Mouse (Mus musculus) embryonic facial prominence, embryonic 10.5 days (tissue): ENCODE results near the gene Etl4. TPM values are rescaled to one million over a fixed set of nuclear protein-coding genes. Genes with fewer than 3 reads are reported as not detected.
A peak's percentile ranks its signal among the peaks of the same experiment; 100 is the strongest.
"Not testable (repeated sequence)": the region's sequence is repeated elsewhere in the genome, so short reads cannot be mapped to it uniquely, and the experiment has no call there.

Experiments
- DNase-seq: peaks from one replicate; pipeline ENCODE4 v3.0.0-alpha.2; 2017; ENCODE audit warnings: low spot score
- H3K27ac ChIP-seq: fragments of 300-500 bp; sonication (generic); replicated peaks from 2 replicates; pipeline ENCODE4 v1.5.1; 2016; ENCODE audit warnings: mild to moderate bottlenecking
- H3K27me3 ChIP-seq: fragments of 300-500 bp; sonication (generic); replicated peaks from 2 replicates; pipeline ENCODE4 v1.6.1; 2016; ENCODE audit warnings: low read depth, mild to moderate bottlenecking; ENCODE audit not compliant: poor library complexity, severe bottlenecking
- H3K36me3 ChIP-seq: fragments of 300-500 bp; sonication (generic); replicated peaks from 2 replicates; pipeline ENCODE4 v1.6.1; 2016; ENCODE audit warnings: mild to moderate bottlenecking, moderate library complexity
- H3K4me1 ChIP-seq: fragments of 300-500 bp; sonication (generic); 2 replicates; pipeline ENCODE4 v1.6.1; 2016
- H3K4me3 ChIP-seq: fragments of 300-500 bp; sonication (generic); 2 replicates; pipeline ENCODE4 v1.5.1; 2016; ENCODE audit warnings: mild to moderate bottlenecking, moderate library complexity
- H3K9me3 ChIP-seq: fragments of 300-500 bp; sonication (generic); 2 replicates; pipeline ENCODE4 v1.6.1; 2016; ENCODE audit warnings: mild to moderate bottlenecking
- WGBS: fragments of 180-500 bp; shearing (Covaris S2); methylation state at CpG from one replicate; pipeline ENCODE4 v1.1.7; 2016; 5-methylcytosine and 5-hydroxymethylcytosine counted together
- polyA plus RNA-seq: library from polyadenylated mRNA; unstranded; fragments of >200 nt; fragmentation: Nextera tagmentation; extraction: Ambion mirVana; gene quantifications from 2 replicates; pipeline ENCODE4 v1.2.1, GENCODE M21; 2016

Gene Etl4
- polyA plus RNA-seq, 1 experiment from 2014 or later: 26.1 TPM

- not testable (repeated sequence) for H3K27me3 ChIP-seq, H3K36me3 ChIP-seq, H3K4me1 ChIP-seq, DNase-seq, H3K4me3 ChIP-seq, H3K9me3 ChIP-seq, H3K27ac ChIP-seq
- WGBS: 85% methylated on average over 3 of the region's 3 CpGs
Measured at GRCm38 (mm10) chr2:20177236-20177635, 267.7 kb downstream of the Etl4 start.

GRCm38 (mm10) chr2:20180561-20180960, 271.0 kb downstream of the Etl4 start:
- not testable (repeated sequence) for DNase-seq, H3K9me3 ChIP-seq, H3K27me3 ChIP-seq, H3K4me1 ChIP-seq, H3K27ac ChIP-seq, H3K4me3 ChIP-seq, H3K36me3 ChIP-seq
- WGBS: 94% methylated on average over 5 of the region's 5 CpGs

- not testable (repeated sequence) for DNase-seq, H3K4me3 ChIP-seq, H3K27ac ChIP-seq, H3K27me3 ChIP-seq, H3K9me3 ChIP-seq, H3K4me1 ChIP-seq, H3K36me3 ChIP-seq
- 84% methylated on average over 7 of the region's 7 CpGs for WGBS
Measured at GRCm38 (mm10) chr2:20187223-20187622, 277.6 kb downstream of the Etl4 start.

GRCm38 (mm10) chr2:20203011-20203410, 293.4 kb downstream of the Etl4 start:
- Histone ChIP-seq H3K27ac (no peak overlapping the region), H3K4me3 (no peak overlapping the region), H3K9me3 (no peaks in the 10 kb centered on the region), H3K36me3 (no peaks in the 10 kb centered on the region), H3K4me1 (no peaks in the 10 kb centered on the region), H3K27me3 (no peaks in the 10 kb centered on the region)
- DNase-seq: no peak
- WGBS: 89% methylated on average over 7 of the region's 7 CpGs

GRCm38 (mm10) chr2:20206647-20207046, 297.1 kb downstream of the Etl4 start:
- H3K36me3 ChIP-seq: no peaks in the 10 kb centered on the region
- no peak for DNase-seq
- H3K4me3 ChIP-seq: no peak overlapping the region
- H3K27ac ChIP-seq: no peak overlapping the region
- 73% methylated on average over 1 of the region's 1 CpGs for WGBS
- H3K9me3 ChIP-seq: no peaks in the 10 kb centered on the region
- H3K4me1 ChIP-seq: no peaks in the 10 kb centered on the region
- no peaks in the 10 kb centered on the region for H3K27me3 ChIP-seq

GRCm38 (mm10) chr2:20208683-20209194, 299.2 kb downstream of the Etl4 start:
- no peaks in the 10 kb centered on the region for H3K36me3 ChIP-seq
- no peaks in the 10 kb centered on the region for H3K4me1 ChIP-seq
- no peaks in the 10 kb centered on the region for H3K27me3 ChIP-seq
- H3K9me3 ChIP-seq: no peaks in the 10 kb centered on the region
- DNase-seq: no peak
- H3K4me3 ChIP-seq: no peak overlapping the region
- WGBS: 84% methylated on average over 3 of the region's 3 CpGs
- H3K27ac ChIP-seq: no peak overlapping the region

GRCm38 (mm10) chr2:20209359-20209758, 299.8 kb downstream of the Etl4 start:
- H3K9me3 ChIP-seq: no peaks in the 10 kb centered on the region
- H3K36me3 ChIP-seq: no peaks in the 10 kb centered on the region
- no peak overlapping the region for H3K4me3 ChIP-seq
- H3K27me3 ChIP-seq: no peaks in the 10 kb centered on the region
- no peak overlapping the region for H3K27ac ChIP-seq
- WGBS: 59% methylated on average over 4 of the region's 4 CpGs
- no peaks in the 10 kb centered on the region for H3K4me1 ChIP-seq
- no peak for DNase-seq

- Histone ChIP-seq H3K36me3 (no peaks in the 10 kb centered on the region), H3K4me3 (no peak overlapping the region), H3K4me1 (no peaks in the 10 kb centered on the region), H3K27me3 (no peaks in the 10 kb centered on the region), H3K9me3 (no peaks in the 10 kb centered on the region), H3K27ac (no peak overlapping the region)
- WGBS: 89% methylated on average over 2 of the region's 2 CpGs
- no peak for DNase-seq
Measured at GRCm38 (mm10) chr2:20216275-20216674, 306.7 kb downstream of the Etl4 start.

GRCm38 (mm10) chr2:20216686-20217437, 307.3 kb downstream of the Etl4 start:
- WGBS: 90% methylated on average over 5 of the region's 5 CpGs
- Histone ChIP-seq H3K9me3 (no peaks in the 10 kb centered on the region), H3K36me3 (no peaks in the 10 kb centered on the region), H3K27ac (no peak overlapping the region), H3K4me3 (no peak overlapping the region), H3K27me3 (no peaks in the 10 kb centered on the region), H3K4me1 (no peaks in the 10 kb centered on the region)
- no peak for DNase-seq

- Histone ChIP-seq H3K9me3 (no peaks in the 10 kb centered on the region), H3K4me1 (peaks cover 9% of the 10 kb centered on the region), H3K36me3 (no peaks in the 10 kb centered on the region), H3K27me3 (no peaks in the 10 kb centered on the region), H3K4me3 (no peak overlapping the region), H3K27ac (no peak overlapping the region)
- 27% methylated on average over 4 of the region's 4 CpGs for WGBS
- DNase-seq: peak; percentile 12
Measured at GRCm38 (mm10) chr2:20231371-20231770, 321.8 kb downstream of the Etl4 start.

GRCm38 (mm10) chr2:20248043-20248664, 338.6 kb downstream of the Etl4 start:
- Histone ChIP-seq H3K27me3 (no peaks in the 10 kb centered on the region), H3K9me3 (no peaks in the 10 kb centered on the region), H3K27ac (no peak overlapping the region), H3K36me3 (no peaks in the 10 kb centered on the region), H3K4me1 (peaks cover 16% of the 10 kb centered on the region), H3K4me3 (no peak overlapping the region)
- peak; percentile 10 for DNase-seq
- WGBS: 56% methylated on average over 4 of the region's 4 CpGs

GRCm38 (mm10) chr2:20249403-20249802, 339.8 kb downstream of the Etl4 start:
- Histone ChIP-seq H3K27ac (no peak overlapping the region; the same call in 1 of the 2 replicates), H3K4me3 (no peak overlapping the region), H3K36me3 (no peaks in the 10 kb centered on the region), H3K4me1 (peaks cover 16% of the 10 kb centered on the region), H3K9me3 (no peaks in the 10 kb centered on the region), H3K27me3 (no peaks in the 10 kb centered on the region)
- no peak for DNase-seq
- 74% methylated on average over 4 of the region's 4 CpGs for WGBS

GRCm38 (mm10) chr2:20276124-20276523, 366.5 kb downstream of the Etl4 start:
- Histone ChIP-seq H3K9me3 (no peaks in the 10 kb centered on the region), H3K27ac (no peak overlapping the region), H3K27me3 (no peaks in the 10 kb centered on the region), H3K36me3 (no peaks in the 10 kb centered on the region), H3K4me1 (no peaks in the 10 kb centered on the region), H3K4me3 (no peak overlapping the region)
- 52% methylated on average over 2 of the region's 2 CpGs for WGBS
- peak; percentile 68 for DNase-seq
